In genomic region chr5:139797473-139798167, GRCm38 (mm10) we compare ENCODE assay signal across 8 mouse cellular contexts. TPM values are rescaled to one million over a fixed set of nuclear protein-coding genes. Genes with fewer than 3 reads are reported as not detected.
DNase-seq lines count a peak whose midpoint lies in the region; ATAC-seq and TF ChIP-seq lines count a peak whose summit lies in the region.

No protein-coding gene starts in this region.

- H3K4me1 ChIP-seq in forebrain, embryonic 14.5 days (ENCODE audit: control insufficient read depth, insufficient read depth, low read length): peaks cover 35% of the 10 kb centered on the region
- peaks cover 58% of the 10 kb centered on the region for H3K4me1 ChIP-seq in heart, postnatal 0 days (ENCODE audit: control insufficient read depth, insufficient read depth)
- peaks cover 96% of the 10 kb centered on the region for H3K4me1 ChIP-seq in liver, embryonic 13.5 days (replicated peaks)
- H3K4me1 ChIP-seq in olfactory bulb, adult 2 months (ENCODE audit: control insufficient read depth, insufficient read depth, low read length): peaks cover 36% of the 10 kb centered on the region

- TF ChIP-seq CTCF in heart, postnatal 0 days (IDR thresholded peaks at IDR 0.05; ENCODE audit: low read depth): no peak
- no peak for TF ChIP-seq CTCF in olfactory bulb, adult 2 months (IDR thresholded peaks at IDR 0.05; ENCODE audit: insufficient read depth, low read depth, low read length)

- peak overlapping the region; percentile 78 for H3K4me2 ChIP-seq in forebrain, embryonic 14.5 days (ENCODE audit: low read length)
- peak overlapping the region; percentile 66 for H3K4me2 ChIP-seq in heart, postnatal 0 days (ENCODE audit: low read depth, low read length)
- peak overlapping the region; percentile 83; the same call in 1 of the 2 replicates for H3K4me2 ChIP-seq in liver, embryonic 13.5 days

- no peaks in the 10 kb centered on the region for H3K27me3 ChIP-seq in forebrain, embryonic 14.5 days (replicated peaks; ENCODE audit: control insufficient read depth, insufficient read depth, low read length)
- H3K27me3 ChIP-seq in heart, postnatal 0 days (ENCODE audit: control insufficient read depth, insufficient read depth, low read length): no peaks in the 10 kb centered on the region
- H3K27me3 ChIP-seq in liver, embryonic 13.5 days: no peaks in the 10 kb centered on the region

- TF ChIP-seq EP300 in heart, postnatal 0 days (IDR thresholded peaks at IDR 0.05; ENCODE audit: low read depth): no peak

- DNase-seq in spleen, postnatal 36 days (ENCODE audit: low spot score in 2 of 2): peak; percentile 27 to 40
- no peak for DNase-seq in spleen, postnatal 10 days (ENCODE audit: low spot score in 2 of 2)
- DNase-seq in forebrain, embryonic 14.5 days (ENCODE audit: low spot score): peak; percentile 97
- DNase-seq in heart, postnatal 0 days (ENCODE audit: low spot score): peak; percentile 88
- peak; percentile 89 to 92 for DNase-seq in kidney, postnatal 4 days
- DNase-seq in liver, embryonic 13.5 days: no peak
- peak; percentile 87 to 89 for DNase-seq in urinary bladder, postnatal 4 days (ENCODE audit: low spot score in 2 of 2)

- WGBS in forebrain, embryonic 14.5 days: 17% methylated on average over 11 of the region's 11 CpGs
- WGBS in heart, postnatal 0 days: 18% methylated on average over 11 of the region's 11 CpGs
- WGBS in liver, embryonic 13.5 days (ENCODE audit: insufficient replicate concordance): 67% methylated on average over 11 of the region's 11 CpGs
- WGBS in olfactory bulb, adult 2 months: 28% methylated on average over 11 of the region's 11 CpGs

- peaks cover 29% of the 10 kb centered on the region for H3K36me3 ChIP-seq in forebrain, embryonic 14.5 days (ENCODE audit: control insufficient read depth, insufficient read depth, low read length)
- H3K36me3 ChIP-seq in heart, postnatal 0 days (replicated peaks; ENCODE audit: control insufficient read depth, insufficient read depth, low read length): peaks cover 35% of the 10 kb centered on the region
- H3K36me3 ChIP-seq in liver, embryonic 13.5 days: peaks cover 90% of the 10 kb centered on the region

- no peak for TF ChIP-seq POLR2A in olfactory bulb, adult 2 months (IDR thresholded peaks at IDR 0.05; ENCODE audit: insufficient read depth, low read depth, low read length)

- peak; percentile 89 for ATAC-seq in forebrain, embryonic 14.5 days
- ATAC-seq in heart, postnatal 0 days (ENCODE audit: insufficient read depth, low read depth): peak; percentile 60
- no peak for ATAC-seq in liver, embryonic 13.5 days (ENCODE audit: low read depth)

- H3K4me3 ChIP-seq in forebrain, embryonic 14.5 days (ENCODE audit: low read depth, low read length): peak overlapping the region; percentile 30
- peak overlapping the region; percentile 33 for H3K4me3 ChIP-seq in heart, postnatal 0 days (ENCODE audit: low read depth, low read length)
- H3K4me3 ChIP-seq in liver, embryonic 13.5 days (replicated peaks): no peak overlapping the region
- 0 out of 2 replicates have a peak overlapping the region, but pooled peaks have one; percentile 4 for H3K4me3 ChIP-seq in olfactory bulb, adult 2 months (ENCODE audit: insufficient read depth, low read depth, low read length)

- no peaks in the 10 kb centered on the region for H3K9me3 ChIP-seq in forebrain, embryonic 14.5 days (replicated peaks; ENCODE audit: control insufficient read depth, low read length)
- H3K9me3 ChIP-seq in heart, postnatal 0 days (replicated peaks; ENCODE audit: control insufficient read depth, low read length): no peaks in the 10 kb centered on the region
- no peaks in the 10 kb centered on the region for H3K9me3 ChIP-seq in liver, embryonic 13.5 days (replicated peaks)

- peak overlapping the region; percentile 70 for H3K9ac ChIP-seq in forebrain, embryonic 14.5 days (ENCODE audit: low read length)
- H3K9ac ChIP-seq in heart, postnatal 0 days (replicated peaks; ENCODE audit: low read depth, low read length): peak overlapping the region; percentile 38; the same call in 1 of the 2 replicates
- H3K9ac ChIP-seq in liver, embryonic 13.5 days: no peak overlapping the region

- peak overlapping the region; percentile 97 for H3K27ac ChIP-seq in forebrain, embryonic 14.5 days (ENCODE audit: low read depth, low read length)
- H3K27ac ChIP-seq in heart, postnatal 0 days (ENCODE audit: low read depth): peak overlapping the region; percentile 97
- H3K27ac ChIP-seq in liver, embryonic 13.5 days: peak overlapping the region; percentile 99
- H3K27ac ChIP-seq in olfactory bulb, adult 2 months (ENCODE audit: insufficient read depth, low read depth, low read length): no peak overlapping the region

RNA-seq across cellular contexts. Expression of gene Mafk, which starts 6.3 kb away (rescaled TPM):
- polyA plus RNA-seq in forebrain, embryonic 14.5 days (2014; fragmentation: Nextera tagmentation; extraction: Ambion mirVana): 7.5 and 11.7 TPM in 2 replicates
- total RNA-seq in heart, postnatal 0 days (2014; rRNA removed; ENCODE audit: low replicate concordance): 36.8 and 41.2 TPM in 2 replicates
- polyA plus RNA-seq in heart, postnatal 0 days (2015; fragmentation: Nextera tagmentation; extraction: Ambion mirVana): 15.6 and 16.7 TPM in 2 replicates
- polyA plus RNA-seq in liver, embryonic 13.5 days (2015; fragmentation: Nextera tagmentation; extraction: Ambion mirVana): 41.6 and 44.9 TPM in 2 replicates
- not detected in 2 replicates for polyA plus RNA-seq in olfactory bulb, adult 2 months (2012; ENCODE audit: insufficient read depth, insufficient read length, low replicate concordance, missing spikeins)

RNA-seq across cellular contexts. Expression of gene Tmem184a, which starts 22.1 kb away (rescaled TPM):
- not detected in 2 replicates for polyA plus RNA-seq in forebrain, embryonic 14.5 days (2014; fragmentation: Nextera tagmentation; extraction: Ambion mirVana)
- total RNA-seq in heart, postnatal 0 days (2014; rRNA removed; ENCODE audit: low replicate concordance): 0.31 and 9.3 TPM in 2 replicates
- polyA plus RNA-seq in heart, postnatal 0 days (2015; fragmentation: Nextera tagmentation; extraction: Ambion mirVana): 0.10 and 0.29 TPM in 2 replicates
- polyA plus RNA-seq in liver, embryonic 13.5 days (2015; fragmentation: Nextera tagmentation; extraction: Ambion mirVana): 0.68 and 0.89 TPM in 2 replicates
- not detected in 2 replicates for polyA plus RNA-seq in olfactory bulb, adult 2 months (2012; ENCODE audit: insufficient read depth, insufficient read length, low replicate concordance, missing spikeins)

RNA-seq across cellular contexts. Expression of gene Ints1, which starts 22.1 kb away (rescaled TPM):
- 31.8 and 33.2 TPM in 2 replicates for polyA plus RNA-seq in forebrain, embryonic 14.5 days (2014; fragmentation: Nextera tagmentation; extraction: Ambion mirVana)
- 61.7 and 92.0 TPM in 2 replicates for total RNA-seq in heart, postnatal 0 days (2014; rRNA removed; ENCODE audit: low replicate concordance)
- 9.8 and 10.6 TPM in 2 replicates for polyA plus RNA-seq in heart, postnatal 0 days (2015; fragmentation: Nextera tagmentation; extraction: Ambion mirVana)
- polyA plus RNA-seq in liver, embryonic 13.5 days (2015; fragmentation: Nextera tagmentation; extraction: Ambion mirVana): 12.7 and 13.8 TPM in 2 replicates
- polyA plus RNA-seq in olfactory bulb, adult 2 months (2012; ENCODE audit: insufficient read depth, insufficient read length, low replicate concordance, missing spikeins): not detected in 2 replicates

RNA-seq across cellular contexts. Expression of gene Gm26938, which starts 28.6 kb away (rescaled TPM):
- polyA plus RNA-seq in forebrain, embryonic 14.5 days (2014; fragmentation: Nextera tagmentation; extraction: Ambion mirVana): not detected in 2 replicates
- not detected in 2 replicates for total RNA-seq in heart, postnatal 0 days (2014; rRNA removed; ENCODE audit: low replicate concordance)
- polyA plus RNA-seq in heart, postnatal 0 days (2015; fragmentation: Nextera tagmentation; extraction: Ambion mirVana): not detected in 2 replicates
- not detected in 2 replicates for polyA plus RNA-seq in liver, embryonic 13.5 days (2015; fragmentation: Nextera tagmentation; extraction: Ambion mirVana)
- polyA plus RNA-seq in olfactory bulb, adult 2 months (2012; ENCODE audit: insufficient read depth, insufficient read length, low replicate concordance, missing spikeins): not detected in 2 replicates

RNA-seq across cellular contexts. Expression of gene Psmg3, which starts 29.1 kb away (rescaled TPM):
- 86.4 and 86.7 TPM in 2 replicates for polyA plus RNA-seq in forebrain, embryonic 14.5 days (2014; fragmentation: Nextera tagmentation; extraction: Ambion mirVana)
- 20.1 and 43.2 TPM in 2 replicates for total RNA-seq in heart, postnatal 0 days (2014; rRNA removed; ENCODE audit: low replicate concordance)
- polyA plus RNA-seq in heart, postnatal 0 days (2015; fragmentation: Nextera tagmentation; extraction: Ambion mirVana): 33.9 and 34.3 TPM in 2 replicates
- 68.7 and 70.5 TPM in 2 replicates for polyA plus RNA-seq in liver, embryonic 13.5 days (2015; fragmentation: Nextera tagmentation; extraction: Ambion mirVana)
- not detected in 2 replicates for polyA plus RNA-seq in olfactory bulb, adult 2 months (2012; ENCODE audit: insufficient read depth, insufficient read length, low replicate concordance, missing spikeins)

Comparison
In these comparisons a context has a peak if more than half of its experiments do, and no peak if none do; other contexts are left out.
1. DNase-seq: peak in spleen, postnatal 36 days (2 of 2), forebrain, embryonic 14.5 days (single experiment), heart, postnatal 0 days (single experiment), kidney, postnatal 4 days (2 of 2) and urinary bladder, postnatal 4 days (2 of 2); none in spleen, postnatal 10 days (0 of 2) and liver, embryonic 13.5 days (single experiment).
2. Peak in every context shown above with its lines, with median percentiles within 50 percentile points of each other: H3K4me2 ChIP-seq.